Mouse (Mus musculus) CH12.LX (cell line): ENCODE results near the gene Tmem41b.

Source experiments
- BHLHE40 ChIP-seq: IDR thresholded peaks from 2 replicates; pipeline ENCODE4 v1.6.1; 2011; ENCODE audit warnings: mild to moderate bottlenecking, low read depth, low read length, improper control_type of control experiment
- CTCF ChIP-seq, 2 experiments: IDR thresholded peaks in 1 of 2; conservative IDR thresholded peaks in 1 of 2; 2 replicates each; pipeline ENCODE4 v1.5.1; 2011 to 2012; ENCODE audit warnings: low read depth in 2 of 2, low read length in 2 of 2, improper control_type of control experiment in 1 of 2, inconsistent platforms in 1 of 2, mild to moderate bottlenecking in 1 of 2, moderate library complexity in 1 of 2
- EP300 ChIP-seq: IDR thresholded peaks from 2 replicates; pipeline ENCODE4 v1.6.1; 2011; ENCODE audit warnings: low read length, improper control_type of control experiment
- MAFK ChIP-seq: IDR thresholded peaks from 2 replicates; pipeline ENCODE4 v1.6.1; 2011; ENCODE audit warnings: low read length, improper control_type of control experiment; ENCODE audit not compliant: insufficient replicate concordance
- POLR2AphosphoS2 ChIP-seq: IDR thresholded peaks from 2 replicates; pipeline ENCODE4 v1.6.1; 2011; ENCODE audit warnings: low read depth, low read length, improper control_type of control experiment
- RCOR1 ChIP-seq: conservative IDR thresholded peaks from 2 replicates; pipeline ENCODE4 v1.6.1; 2012; ENCODE audit warnings: low read depth, mild to moderate bottlenecking, inconsistent platforms, low read length, improper control_type of control experiment
- USF1 ChIP-seq: IDR thresholded peaks from 2 replicates; pipeline ENCODE4 v1.6.1; 2014; ENCODE audit warnings: low read depth, mild to moderate bottlenecking, inconsistent platforms, low read length, improper control_type of control experiment
- USF2 ChIP-seq: conservative IDR thresholded peaks from 2 replicates; pipeline ENCODE4 v1.6.1; 2011; ENCODE audit warnings: low read depth, low read length, improper control_type of control experiment
- ZC3H11A ChIP-seq: IDR thresholded peaks from 2 replicates; pipeline ENCODE4 v1.6.1; 2012; ENCODE audit warnings: low read depth, mild to moderate bottlenecking, inconsistent platforms, low read length, improper control_type of control experiment
- ZKSCAN1 ChIP-seq: IDR thresholded peaks from 2 replicates; pipeline ENCODE4 v1.6.1; 2012; ENCODE audit warnings: low read depth, inconsistent platforms, low read length, improper control_type of control experiment, borderline replicate concordance

DNA sequence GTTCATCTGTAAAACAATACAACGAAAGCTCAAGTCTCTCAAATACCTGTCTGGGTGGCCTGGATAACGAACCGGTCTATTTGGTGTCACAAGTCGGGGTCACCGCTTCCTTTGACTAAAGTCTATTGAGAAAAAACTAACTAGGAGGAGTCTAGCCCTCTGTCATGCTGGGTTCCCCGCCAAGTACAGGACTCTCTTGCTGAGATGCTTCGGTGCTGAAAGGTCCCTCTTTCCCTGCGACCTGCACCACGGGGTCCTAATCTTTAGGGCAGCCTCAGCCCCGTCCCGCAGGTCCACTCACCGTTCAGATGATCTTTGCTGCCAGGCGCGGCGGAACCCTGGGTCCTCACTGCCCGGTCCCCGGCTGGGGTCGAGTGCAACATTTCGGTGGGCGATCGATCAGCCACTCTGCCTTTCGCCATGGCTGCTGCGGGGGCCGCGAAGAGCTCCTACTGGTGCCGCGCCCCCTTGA is 1.0 kb downstream of the Tmem41b start:
- TF ChIP-seq RCOR1 (no peak), POLR2AphosphoS2 (no peak), CTCF (conservative IDR thresholded peaks at IDR 0.05 in 1 of 2, IDR thresholded peaks at IDR 0.05 in 1 of 2; ENCODE audit: low read depth in 2 of 2, low read length in 2 of 2) (no peak), ZC3H11A (no peak), USF2 (no peak), EP300 (no peak), MAFK (no peak), BHLHE40 (no peak), ZKSCAN1 (no peak), USF1 (no peak)
